Mouse (Mus musculus) adipose tissue, adult 10 weeks (tissue): Measurements from ENCODE around the gene Pdlim1. TPM values are rescaled to one million over a fixed set of nuclear protein-coding genes. Genes with fewer than 3 reads are reported as not detected.

Source experiments
- polyA plus RNA-seq: library from polyadenylated mRNA; stranded (reverse); fragments of 350-450 nt; fragmentation: Illumina TruSeq; extraction: RNeasy Lipid Tissue Mini Kit (QIAGEN cat#74804); gene quantifications from one replicate; pipeline ENCODE4 v1.2.3, GENCODE M21; 2014; ENCODE audit warnings: low read depth, low replicate concordance

Gene Pdlim1
- polyA plus RNA-seq: 168 TPM

GRCm38 (mm10) chr19:40271308-40271892, at the start of gene Pdlim1:
TSS of gene Pdlim1 (minus strand) at chr19:40271842.

GRCm38 (mm10) chr19:40187160-40187559, 84.5 kb downstream of the Pdlim1 start, which contains the start of gene Cyp2c70:
TSS of gene Cyp2c70 (minus strand) at chr19:40187333.

Other genes starting within 250 kb of the Pdlim1 start
- not detected for gene Cyp2c54, start 198.0 kb downstream of the Pdlim1 start, polyA plus RNA-seq
- gene Cyp2c50, start 182.2 kb downstream of the Pdlim1 start, polyA plus RNA-seq: not detected
- not detected for gene Cyp2c70, start 84.5 kb downstream of the Pdlim1 start, polyA plus RNA-seq
- 188 TPM for gene Sorbs1, start 241.9 kb upstream of the Pdlim1 start, polyA plus RNA-seq